Mouse (Mus musculus) liver, postnatal 0 days (tissue): Measurements from ENCODE around the gene Ms4a4d. TPM values are rescaled to one million over a fixed set of nuclear protein-coding genes. Genes with fewer than 3 reads are reported as not detected.
"Not testable (repeated sequence)": the region's sequence is repeated elsewhere in the genome, so short reads cannot be mapped to it uniquely, and the experiment has no call there.

Experiments used
- ATAC-seq: fragments of 200-750 bp; cut with Nextera tagmentation; 2 replicates; pipeline ENCODE4 v1.8.0; 2017; ENCODE audit warnings: mild to moderate bottlenecking, moderate library complexity
- DNase-seq: peaks from one replicate; pipeline ENCODE4 v3.0.0-alpha.2; 2016
- H3K27ac ChIP-seq: fragments of 300-500 bp; sonication (generic); 2 replicates; pipeline ENCODE4 v1.5.1; 2014; ENCODE audit warnings: antibody characterized with exemption, moderate library complexity, mild to moderate bottlenecking, low read depth
- H3K27me3 ChIP-seq: fragments of 300-500 bp; sonication (generic); 2 replicates; pipeline ENCODE4 v1.6.1; 2014; ENCODE audit warnings: low read length, control low read depth, mixed read lengths; ENCODE audit not compliant: insufficient read depth
- H3K36me3 ChIP-seq: fragments of 300-500 bp; sonication (generic); replicated peaks from 2 replicates; pipeline ENCODE4 v1.6.1; 2014; ENCODE audit warnings: mild to moderate bottlenecking, control low read depth, low read length, moderate library complexity, mixed read lengths; ENCODE audit not compliant: insufficient read depth
- H3K4me1 ChIP-seq: fragments of 300-500 bp; sonication (generic); 2 replicates; pipeline ENCODE4 v1.6.1; 2014; ENCODE audit warnings: antibody characterized with exemption, mild to moderate bottlenecking, control low read depth; ENCODE audit not compliant: insufficient read depth
- H3K4me2 ChIP-seq: fragments of 300-500 bp; sonication (generic); 2 replicates; pipeline ENCODE4 v1.6.1; 2014; ENCODE audit warnings: low read depth, mild to moderate bottlenecking, low read length, moderate library complexity, mixed read lengths
- H3K4me3 ChIP-seq: fragments of 300-500 bp; sonication (generic); 2 replicates; pipeline ENCODE4 v1.5.1; 2014; ENCODE audit warnings: low read depth, low read length
- H3K9ac ChIP-seq: fragments of 300-500 bp; sonication (generic); replicated peaks from 2 replicates; pipeline ENCODE4 v1.6.1; 2014; ENCODE audit warnings: mild to moderate bottlenecking, moderate library complexity
- H3K9me3 ChIP-seq: fragments of 300-500 bp; sonication (generic); 2 replicates; pipeline ENCODE4 v1.6.1; 2016; ENCODE audit warnings: mild to moderate bottlenecking, control low read depth, low read length, mixed read lengths
- CTCF ChIP-seq: sonication (generic); IDR thresholded peaks from 2 replicates; pipeline ENCODE4 v1.5.1; 2016; ENCODE audit warnings: antibody characterized with exemption, low read depth
- EP300 ChIP-seq: IDR thresholded peaks from 2 replicates; pipeline ENCODE4 v1.6.1; 2016; ENCODE audit warnings: antibody characterized with exemption, low read depth, mild to moderate bottlenecking
- WGBS: fragments of 180-500 bp; shearing (Covaris S2); extraction: QIAGEN DNeasy Blood & Tissue Kit; methylation state at CpG from one replicate; pipeline ENCODE4 v1.1.7; 2014; ENCODE audit not compliant: insufficient replicate concordance; 5-methylcytosine and 5-hydroxymethylcytosine counted together
- polyA plus RNA-seq: library from polyadenylated mRNA; unstranded; fragments of >200 nt; fragmentation: Nextera tagmentation; extraction: Ambion mirVana; gene quantifications from 2 replicates; pipeline ENCODE4 v1.2.1, GENCODE M21; 2015

The Ms4a4d gene
- polyA plus RNA-seq, 1 experiment from 2014 or later: 1.5 TPM

DNA sequence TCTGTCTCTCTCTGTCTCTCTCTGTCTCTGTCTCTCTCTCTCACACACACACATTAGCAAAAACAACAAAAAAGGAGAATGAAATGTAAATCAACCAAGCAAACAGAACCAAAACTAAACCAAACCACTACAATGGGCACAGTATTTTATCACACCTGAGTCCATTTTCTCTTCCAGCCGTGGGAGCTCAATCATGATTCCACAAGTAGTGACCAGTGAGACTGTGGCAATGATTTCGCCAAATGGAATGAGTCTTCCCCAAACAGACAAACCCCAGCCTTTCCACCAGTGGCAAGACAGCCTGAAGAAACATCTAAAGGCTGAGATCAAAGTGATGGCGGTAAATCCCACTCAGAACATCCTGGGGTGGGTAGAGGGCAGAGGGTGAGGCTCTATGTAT is 16.5 kb upstream of the Ms4a4d start:
- no peak for ATAC-seq
- no peaks in the 10 kb centered on the region for H3K36me3 ChIP-seq
- no peak for TF ChIP-seq CTCF
- TF ChIP-seq EP300: no peak
- H3K27ac ChIP-seq: no peak overlapping the region
- no peak overlapping the region for H3K4me2 ChIP-seq
- 77% methylated on average over 3 of the region's 3 CpGs for WGBS
- H3K4me1 ChIP-seq: peaks cover 13% of the 10 kb centered on the region
- no peak overlapping the region for H3K4me3 ChIP-seq
- no peak for DNase-seq
- H3K9ac ChIP-seq: no peak overlapping the region
- H3K9me3 ChIP-seq: no peaks in the 10 kb centered on the region
- H3K27me3 ChIP-seq: no peaks in the 10 kb centered on the region

DNA sequence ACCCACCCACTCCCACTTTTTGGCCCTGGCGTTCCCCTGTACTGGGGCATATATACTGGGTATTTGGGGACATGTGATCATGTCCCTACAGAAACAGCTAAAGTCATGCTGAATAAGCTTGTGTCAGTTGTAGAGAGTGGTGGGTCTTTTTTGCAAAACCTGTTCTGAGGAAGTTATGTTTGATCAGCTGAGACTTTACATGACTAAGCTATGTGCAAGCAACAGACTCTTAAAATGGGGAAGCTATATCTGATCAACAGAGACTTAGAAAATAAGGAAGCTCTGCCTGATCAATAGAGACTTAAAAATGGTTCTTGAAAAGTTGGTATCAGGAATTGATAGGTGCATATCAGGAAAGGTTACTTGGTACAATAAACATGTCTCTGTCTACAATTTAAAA is 3.2 kb upstream of the Ms4a4d start:
- no peak for ATAC-seq
- no peaks in the 10 kb centered on the region for H3K4me1 ChIP-seq
- no peaks in the 10 kb centered on the region for H3K36me3 ChIP-seq
- H3K4me3 ChIP-seq: no peak overlapping the region
- H3K27ac ChIP-seq: no peak overlapping the region
- no peaks in the 10 kb centered on the region for H3K9me3 ChIP-seq
- H3K4me2 ChIP-seq: no peak overlapping the region
- no peak for DNase-seq
- TF ChIP-seq EP300: no peak
- 88% methylated on average over 1 of the region's 1 CpGs for WGBS
- no peaks in the 10 kb centered on the region for H3K27me3 ChIP-seq
- H3K9ac ChIP-seq: no peak overlapping the region

DNA sequence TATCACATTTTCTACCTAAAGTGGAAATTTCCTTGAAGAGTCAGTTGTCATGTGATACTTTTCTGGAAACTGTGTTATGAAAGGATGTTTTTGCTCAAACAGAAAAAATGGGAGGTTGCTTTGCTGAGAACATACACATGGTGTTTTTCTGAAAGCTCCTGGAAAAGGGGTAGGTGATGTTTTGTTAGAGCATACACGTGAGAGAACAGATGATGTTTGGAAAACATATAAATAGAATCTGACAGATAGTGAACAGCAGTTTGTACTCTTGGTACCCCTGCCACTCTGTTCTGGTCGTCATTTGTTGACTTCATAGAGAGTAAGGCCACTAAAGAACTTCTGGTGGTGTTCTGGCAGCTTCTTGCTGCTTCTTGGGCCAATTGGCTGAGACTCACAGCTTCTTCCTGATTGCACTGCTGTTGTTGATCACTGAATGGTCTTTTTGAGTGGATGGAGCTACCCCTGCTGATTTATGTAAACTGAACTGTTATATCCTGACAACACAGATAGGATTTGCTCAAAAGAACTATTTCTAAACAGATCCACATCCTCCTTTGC is 2.6 kb upstream of the Ms4a4d start:
- Histone ChIP-seq H3K36me3 (no peaks in the 10 kb centered on the region), H3K9ac (no peak overlapping the region), H3K4me2 (no peak overlapping the region), H3K9me3 (no peaks in the 10 kb centered on the region), H3K4me1 (no peaks in the 10 kb centered on the region), H3K27ac (no peak overlapping the region), H3K27me3 (no peaks in the 10 kb centered on the region), H3K4me3 (no peak overlapping the region)
- 54% methylated on average over 2 of the region's 2 CpGs for WGBS
- TF ChIP-seq EP300: no peak
- no peak for TF ChIP-seq CTCF
- DNase-seq (no peak), ATAC-seq (no peak)

DNA sequence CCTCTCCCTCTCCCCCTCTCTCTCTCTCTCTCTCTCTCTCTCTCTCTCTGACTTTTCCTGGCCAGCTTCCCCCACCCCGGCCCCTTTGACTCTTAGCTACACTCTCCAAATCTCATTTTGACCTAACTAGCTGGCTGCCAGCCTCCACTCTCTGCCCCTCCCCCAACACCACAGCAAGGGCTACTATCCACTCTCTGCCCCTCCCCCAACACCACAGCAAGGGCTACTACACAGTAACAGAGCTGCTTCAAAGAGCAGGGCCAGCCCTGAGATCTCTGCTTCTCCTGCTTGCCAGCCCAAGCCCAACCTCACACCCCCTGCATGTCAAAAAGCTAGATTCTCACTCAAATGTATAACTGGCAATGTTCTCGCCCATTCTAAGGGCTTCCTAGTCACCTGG is 735 bp downstream of the Ms4a4d start:
- TF ChIP-seq CTCF (no peak), EP300 (no peak)
- no peaks in the 10 kb centered on the region for H3K36me3 ChIP-seq
- ATAC-seq: no peak

DNA sequence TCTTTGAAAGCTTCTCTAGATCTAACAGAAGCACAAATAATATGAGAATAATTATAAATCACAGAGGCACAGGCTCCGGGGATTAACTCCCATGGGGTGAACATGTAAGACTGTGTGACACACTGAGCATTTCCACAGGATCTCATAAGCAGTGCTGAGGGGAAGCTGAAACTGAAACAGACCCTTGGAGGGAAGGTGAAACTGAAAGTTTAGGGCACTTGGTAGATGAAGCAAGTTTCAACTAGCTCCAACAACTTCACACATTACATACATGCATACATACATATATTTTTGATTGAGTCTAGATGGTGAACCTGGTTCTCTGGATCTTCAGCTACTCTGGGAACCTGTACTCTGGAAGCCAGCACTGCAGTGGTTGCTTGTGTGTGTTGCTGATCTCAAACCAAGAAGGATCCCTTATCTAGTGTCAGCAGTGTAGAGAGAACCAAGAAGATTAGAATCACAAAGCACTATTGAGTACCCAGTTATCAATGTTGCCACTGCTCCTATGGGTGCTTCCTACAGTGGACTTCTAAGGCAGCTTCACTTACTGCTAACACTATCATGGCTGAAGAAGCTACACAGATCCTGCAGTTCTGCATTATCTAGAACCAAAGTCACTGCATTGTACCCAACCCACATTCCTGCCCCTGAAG is 3.7 kb downstream of the Ms4a4d start:
- ATAC-seq, H3K9ac ChIP-seq, H3K4me3 ChIP-seq, H3K9me3 ChIP-seq, H3K27me3 ChIP-seq, H3K4me1 ChIP-seq, H3K4me2 ChIP-seq, H3K27ac ChIP-seq, H3K36me3 ChIP-seq: not testable (repeated sequence)
- WGBS: 53% methylated on average over 1 of the region's 1 CpGs
- DNase-seq: peak; percentile 25

More for the DNA sequence above, 735 bp downstream of the Ms4a4d start:
- peak; percentile 15 for DNase-seq
- 38% methylated on average over 2 of the region's 2 CpGs for WGBS
- H3K9ac ChIP-seq: no peak overlapping the region
- H3K27ac ChIP-seq: no peak overlapping the region
- no peaks in the 10 kb centered on the region for H3K27me3 ChIP-seq
- no peaks in the 10 kb centered on the region for H3K4me1 ChIP-seq
- H3K4me3 ChIP-seq: no peak overlapping the region
- no peak overlapping the region for H3K4me2 ChIP-seq
- no peaks in the 10 kb centered on the region for H3K9me3 ChIP-seq

DNA sequence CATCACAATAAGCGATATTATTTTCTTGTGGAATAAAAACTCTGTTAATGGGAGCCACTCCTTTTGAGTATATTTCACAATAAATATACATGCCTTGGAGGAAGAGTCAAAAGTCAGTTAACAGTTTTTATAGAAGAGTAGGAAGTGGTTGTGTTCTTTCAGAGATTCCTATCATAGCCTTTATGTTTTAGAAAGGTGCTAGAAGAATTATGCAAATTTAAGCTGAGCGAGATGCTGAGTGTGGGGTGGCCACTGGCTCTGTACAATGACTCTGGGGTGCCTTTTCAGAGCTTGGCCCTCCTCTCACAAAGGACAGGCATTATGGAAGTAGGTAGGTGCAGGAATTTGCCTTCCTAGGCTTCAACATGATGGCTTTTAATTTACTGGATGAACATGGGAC is 7.8 kb downstream of the Ms4a4d start:
- ATAC-seq, H3K4me2 ChIP-seq, H3K9me3 ChIP-seq, H3K4me1 ChIP-seq, H3K27me3 ChIP-seq, H3K4me3 ChIP-seq, H3K9ac ChIP-seq, H3K36me3 ChIP-seq, H3K27ac ChIP-seq, DNase-seq: not testable (repeated sequence)
- 68% methylated on average over 2 of the region's 2 CpGs for WGBS

DNA sequence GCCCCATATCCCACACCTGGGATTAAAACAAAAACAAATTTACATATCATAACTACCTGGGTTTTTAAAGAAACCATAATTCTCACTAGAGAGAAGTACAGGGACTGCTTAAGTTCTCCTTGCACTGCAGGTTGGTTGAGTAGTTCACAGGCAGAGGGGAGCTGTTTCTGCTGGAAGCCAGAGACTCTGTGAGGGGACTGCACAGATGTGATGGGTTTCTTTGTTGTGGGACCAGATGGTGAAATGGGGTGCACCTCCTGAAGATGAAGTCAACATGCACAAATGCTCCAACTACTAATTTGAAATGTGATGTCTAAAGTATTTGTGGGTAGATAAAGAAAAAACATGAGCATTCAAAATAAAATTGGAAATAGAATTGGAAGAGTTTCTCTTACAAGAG is 11.3 kb downstream of the Ms4a4d start:
- TF ChIP-seq CTCF (no peak), EP300 (no peak)
- no peak for DNase-seq
- no peak for ATAC-seq
- Histone ChIP-seq H3K27ac (no peak overlapping the region), H3K4me1 (no peaks in the 10 kb centered on the region), H3K4me3 (no peak overlapping the region), H3K4me2 (no peak overlapping the region), H3K9me3 (no peaks in the 10 kb centered on the region), H3K27me3 (no peaks in the 10 kb centered on the region), H3K36me3 (no peaks in the 10 kb centered on the region), H3K9ac (no peak overlapping the region)
